Mouse (Mus musculus) limb, embryonic 14.5 days (tissue): ENCODE results near the gene Wdr45. TPM values are rescaled to one million over a fixed set of nuclear protein-coding genes. Genes with fewer than 3 reads are reported as not detected.

Source experiments
- ATAC-seq: fragments of 200-750 bp; cut with Nextera tagmentation; 2 replicates; pipeline ENCODE4 v1.8.0; 2017; ENCODE audit warnings: low read depth, moderate number of reproducible peaks, moderate TSS enrichment; ENCODE audit not compliant: low FRiP score
- DNase-seq: peaks from one replicate; pipeline ENCODE4 v3.0.0-alpha.2; 2015; ENCODE audit warnings: low spot score
- H3K27ac ChIP-seq: fragments of 300-500 bp; sonication (generic); replicated peaks from 2 replicates; pipeline ENCODE4 v1.5.1; 2014; ENCODE audit warnings: low read depth, mild to moderate bottlenecking, low read length, moderate library complexity, mixed read lengths
- H3K27me3 ChIP-seq: fragments of 300-500 bp; sonication (generic); 2 replicates; pipeline ENCODE4 v1.6.1; 2014; ENCODE audit warnings: low read length, mixed read lengths; ENCODE audit not compliant: control insufficient read depth, insufficient read depth
- H3K36me3 ChIP-seq: fragments of 300-500 bp; sonication (generic); 2 replicates; pipeline ENCODE4 v1.6.1; 2014; ENCODE audit warnings: mild to moderate bottlenecking, low read length, moderate library complexity, mixed read lengths; ENCODE audit not compliant: control insufficient read depth, insufficient read depth
- H3K4me1 ChIP-seq: fragments of 300-500 bp; sonication (generic); 2 replicates; pipeline ENCODE4 v1.6.1; 2014; ENCODE audit warnings: antibody characterized with exemption, low read length, mixed read lengths; ENCODE audit not compliant: control insufficient read depth, insufficient read depth
- H3K4me2 ChIP-seq: fragments of 300-500 bp; sonication (generic); replicated peaks from 2 replicates; pipeline ENCODE4 v1.6.1; 2014; ENCODE audit warnings: low read depth, mild to moderate bottlenecking, low read length, moderate library complexity; ENCODE audit not compliant: severe bottlenecking
- H3K4me3 ChIP-seq: fragments of 300-500 bp; sonication (generic); replicated peaks from 2 replicates; pipeline ENCODE4 v1.5.1; 2014; ENCODE audit warnings: low read length
- H3K9ac ChIP-seq: fragments of 300-500 bp; sonication (generic); 2 replicates; pipeline ENCODE4 v1.6.1; 2014; ENCODE audit warnings: mild to moderate bottlenecking, low read depth, low read length, moderate library complexity; ENCODE audit not compliant: severe bottlenecking
- H3K9me3 ChIP-seq: fragments of 300-500 bp; sonication (generic); 2 replicates; pipeline ENCODE4 v1.6.1; 2016; ENCODE audit warnings: low read length; ENCODE audit not compliant: control insufficient read depth
- POLR2A ChIP-seq: fragments of 200-500 bp; IDR thresholded peaks from 2 replicates; pipeline ENCODE4 v1.8.0; 2012; ENCODE audit warnings: inconsistent platforms, mild to moderate bottlenecking, moderate library complexity, borderline replicate concordance; ENCODE audit not compliant: insufficient read depth, insufficient read length; ENCODE audit errors: extremely low read depth
- WGBS: fragments of 180-500 bp; shearing (Covaris S2); extraction: QIAGEN DNeasy Blood & Tissue Kit; methylation state at CpG from one replicate; pipeline ENCODE4 v1.1.7; 2014; 5-methylcytosine and 5-hydroxymethylcytosine counted together
- polyA plus RNA-seq, 2 experiments: library from polyadenylated mRNA; depleted of rRNA in 1 of 2; stranded (reverse) in 1 of 2; unstranded in 1 of 2; fragments of >200 nt; fragmentation: Nextera tagmentation in 1 of 2; extraction: Ambion mirVana in 1 of 2; gene quantifications; 2 replicates each; pipeline versions ENCODE4 v1.2.1 to v1.2.3; 2012 to 2014

Gene Wdr45
- polyA plus RNA-seq, 2 experiments: 20.4 to 48.6 TPM

DNA sequence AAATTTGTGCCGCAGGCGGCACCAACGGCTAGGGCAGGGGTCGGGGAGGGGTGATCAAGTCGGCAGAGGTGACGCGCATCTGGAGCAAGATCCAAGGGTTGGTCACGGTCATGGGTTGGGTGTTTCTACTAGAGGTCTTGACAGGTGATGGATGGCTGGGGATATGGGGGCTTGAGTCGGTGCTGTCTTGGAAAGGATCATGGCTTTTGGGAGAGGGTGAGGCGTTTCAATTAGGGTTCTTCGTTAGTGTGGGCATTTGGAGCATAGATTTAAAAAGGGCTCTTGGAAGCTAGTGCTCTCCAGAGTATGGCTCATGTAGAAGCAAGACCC lies 8.1 kb downstream of the Wdr45 start:
- Histone ChIP-seq H3K4me2 (peak overlapping the region; percentile 66), H3K9me3 (no peaks in the 10 kb centered on the region), H3K27ac (peak overlapping the region; percentile 87; the same call in 1 of the 2 replicates), H3K9ac (peak overlapping the region; percentile 64), H3K36me3 (0 out of 2 replicates have a peak, but pooled peaks cover 3% of the 10 kb centered on the region), H3K27me3 (no peaks in the 10 kb centered on the region), H3K4me3 (peak overlapping the region; percentile 50), H3K4me1 (0 out of 2 replicates have a peak, but pooled peaks cover 3% of the 10 kb centered on the region)
- DNase-seq: no peak
- WGBS: 17% methylated on average over 11 of the region's 11 CpGs
- no peak for ATAC-seq
- TF ChIP-seq POLR2A: no peak

DNA sequence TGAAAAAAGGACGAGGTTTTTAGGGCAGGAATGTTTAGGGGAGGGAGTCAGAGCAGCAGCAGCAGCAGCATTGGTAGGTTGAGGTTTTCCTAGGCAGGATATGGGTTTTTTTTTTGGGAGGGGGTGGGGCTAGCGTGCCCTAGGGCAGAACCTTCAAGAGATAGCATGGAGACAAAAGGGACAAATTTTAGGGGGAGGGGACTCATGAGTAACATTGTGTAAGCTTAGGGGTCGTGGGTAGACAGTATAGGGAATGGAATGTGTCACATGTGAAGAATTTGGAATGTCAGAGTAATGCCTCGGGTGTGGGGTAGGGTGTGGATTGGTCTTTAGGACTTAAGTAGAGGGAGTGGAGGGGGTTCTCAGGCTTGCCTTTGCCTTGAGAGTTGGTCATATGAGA lies 8.6 kb downstream of the Wdr45 start:
- Histone ChIP-seq H3K9me3 (no peaks in the 10 kb centered on the region), H3K36me3 (0 out of 2 replicates have a peak, but pooled peaks cover 3% of the 10 kb centered on the region), H3K27ac (no peak overlapping the region), H3K4me2 (peak overlapping the region; percentile 66), H3K9ac (peak overlapping the region; percentile 64; the same call in 1 of the 2 replicates), H3K27me3 (no peaks in the 10 kb centered on the region), H3K4me3 (peak overlapping the region; percentile 50), H3K4me1 (0 out of 2 replicates have a peak, but pooled peaks cover 3% of the 10 kb centered on the region)
- DNase-seq: no peak
- 24% methylated on average over 4 of the region's 4 CpGs for WGBS
- no peak for ATAC-seq
- no peak for TF ChIP-seq POLR2A

DNA sequence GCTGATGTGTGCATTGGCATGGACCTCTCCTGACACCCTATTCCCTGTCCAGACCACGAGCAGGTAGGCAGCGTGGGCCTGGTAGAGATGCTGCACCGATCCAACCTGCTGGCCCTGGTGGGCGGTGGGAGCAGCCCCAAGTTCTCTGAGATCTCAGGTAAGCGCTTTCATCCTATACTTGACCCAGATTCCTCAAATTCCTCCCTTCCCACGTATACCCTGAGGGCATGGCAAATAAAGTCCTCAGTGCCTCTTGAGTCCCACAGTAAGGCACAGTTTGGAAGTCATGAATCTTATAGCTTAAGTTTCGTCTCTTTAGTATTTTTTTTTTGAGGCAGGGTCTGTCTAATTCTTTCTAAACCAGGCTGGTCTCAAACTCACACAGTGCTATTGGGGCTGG lies 10.0 kb downstream of the Wdr45 start:
- TF ChIP-seq POLR2A: no peak
- WGBS: 73% methylated on average over 7 of the region's 7 CpGs

DNA sequence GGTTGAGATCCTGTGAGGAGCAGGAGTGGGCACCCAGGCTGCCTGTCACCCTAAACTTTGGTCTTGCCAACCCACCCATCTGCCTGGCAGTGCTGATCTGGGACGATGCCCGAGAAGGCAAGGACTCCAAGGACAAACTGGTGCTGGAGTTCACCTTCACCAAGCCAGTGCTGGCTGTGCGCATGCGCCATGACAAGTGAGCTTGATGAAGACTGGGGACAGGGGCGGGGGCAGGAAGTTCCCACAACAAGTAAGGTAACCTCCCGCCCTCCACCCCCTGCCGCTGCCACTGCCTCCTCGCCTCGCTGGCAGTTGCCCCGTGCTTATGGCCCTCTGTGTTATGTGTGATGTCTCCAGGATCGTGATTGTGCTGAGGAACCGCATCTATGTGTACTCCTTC lies 11.7 kb downstream of the Wdr45 start:
- no peak overlapping the region for H3K27ac ChIP-seq
- H3K27me3 ChIP-seq: no peaks in the 10 kb centered on the region
- no peak overlapping the region for H3K9ac ChIP-seq
- no peak for TF ChIP-seq POLR2A
- ATAC-seq (no peak), DNase-seq (no peak)
- H3K36me3 ChIP-seq: 0 out of 2 replicates have a peak, but pooled peaks cover 3% of the 10 kb centered on the region
- H3K4me1 ChIP-seq: 0 out of 2 replicates have a peak, but pooled peaks cover 3% of the 10 kb centered on the region
- H3K4me2 ChIP-seq: no peak overlapping the region
- no peak overlapping the region for H3K4me3 ChIP-seq
- WGBS: 84% methylated on average over 12 of the region's 12 CpGs
- H3K9me3 ChIP-seq: no peaks in the 10 kb centered on the region

More for the DNA sequence above, 10.0 kb downstream of the Wdr45 start:
- 0 out of 2 replicates have a peak, but pooled peaks cover 3% of the 10 kb centered on the region for H3K4me1 ChIP-seq
- ATAC-seq: no peak
- no peak overlapping the region for H3K4me3 ChIP-seq
- H3K4me2 ChIP-seq: no peak overlapping the region
- DNase-seq: no peak
- 0 out of 2 replicates have a peak, but pooled peaks cover 3% of the 10 kb centered on the region for H3K36me3 ChIP-seq
- no peak overlapping the region for H3K9ac ChIP-seq
- H3K27me3 ChIP-seq: no peaks in the 10 kb centered on the region
- H3K27ac ChIP-seq: no peak overlapping the region
- no peaks in the 10 kb centered on the region for H3K9me3 ChIP-seq

DNA sequence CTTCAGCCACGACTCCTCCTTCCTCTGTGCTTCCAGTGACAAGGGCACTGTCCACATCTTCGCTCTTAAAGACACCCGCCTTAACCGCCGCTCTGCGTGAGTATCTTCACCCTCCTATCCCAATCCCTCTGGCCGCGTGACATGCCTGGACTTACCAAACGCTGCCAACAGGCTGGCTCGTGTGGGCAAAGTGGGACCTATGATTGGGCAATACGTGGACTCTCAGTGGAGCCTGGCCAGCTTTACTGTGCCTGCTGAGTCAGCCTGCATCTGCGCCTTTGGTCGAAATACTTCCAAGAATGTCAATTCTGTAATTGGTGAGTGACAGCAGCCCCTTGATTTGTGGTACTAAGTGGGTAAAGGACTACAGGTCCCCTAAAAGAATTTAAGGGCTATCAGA lies 13.0 kb downstream of the Wdr45 start:
- TF ChIP-seq POLR2A: no peak
- H3K27ac ChIP-seq: no peak overlapping the region
- no peaks in the 10 kb centered on the region for H3K27me3 ChIP-seq
- DNase-seq: no peak
- H3K36me3 ChIP-seq: 0 out of 2 replicates have a peak, but pooled peaks cover 3% of the 10 kb centered on the region
- no peak for ATAC-seq
- no peaks in the 10 kb centered on the region for H3K9me3 ChIP-seq
- H3K4me3 ChIP-seq: no peak overlapping the region
- H3K4me2 ChIP-seq: no peak overlapping the region
- H3K9ac ChIP-seq: no peak overlapping the region
- H3K4me1 ChIP-seq: 0 out of 2 replicates have a peak, but pooled peaks cover 3% of the 10 kb centered on the region
- WGBS: 89% methylated on average over 13 of the region's 13 CpGs
